Mouse (Mus musculus): ENCODE data around the gene Gng11. TPM values are rescaled to one million over a fixed set of nuclear protein-coding genes. Genes with fewer than 3 reads are reported as not detected.

Gng11 gene
- total and polyA plus RNA-seq, 3 experiments = not detected

GRCm38 (mm10) chr6:3982661-3983284 is 20.9 kb upstream of the Gng11 start:
- no peak for DNase-seq (ENCODE audit: low read depth, low spot score)

GRCm38 (mm10) chr6:3988750-3989149 is 15.0 kb upstream of the Gng11 start, which contains the start of gene Tfpi2:
Gene Tfpi2 (minus strand): TSS chr6:3988919.
- Histone ChIP-seq H3K27me3 (ENCODE audit: control insufficient read depth in 1 of 2, insufficient read depth in 2 of 2, low read length in 2 of 2) (peaks cover 0 to 1% of the 10 kb centered on the region in 2 experiments; a peak in 1 of 4 replicates), H3K36me3 (ENCODE audit: control insufficient read depth in 1 of 2, insufficient read depth in 2 of 2, low read length in 2 of 2) (no peaks in the 10 kb centered on the region), H3K9me3 (replicated peaks; ENCODE audit: insufficient read depth, low read length) (no peaks in the 10 kb centered on the region), H3K27ac (ENCODE audit: control insufficient read depth, low read depth, low read length) (no peak within 1 kb of the TSS), H3K4me1 (ENCODE audit: control insufficient read depth in 1 of 2, insufficient read depth in 2 of 2, low read length in 2 of 2) (no peaks in the 10 kb centered on the region), H3K79me2 (ENCODE audit: control insufficient read depth, insufficient read depth, low read length, poor library complexity) (no peaks in the 10 kb centered on the region), H3K4me3 (ENCODE audit: control insufficient read depth in 1 of 2, insufficient read depth in 1 of 2, low read depth in 2 of 2, low read length in 2 of 2) (no peak within 1 kb of the TSS), H3K9ac (ENCODE audit: control insufficient read depth, low read depth, low read length, poor library complexity, severe bottlenecking) (no peak within 1 kb of the TSS)
- no peak for DNase-seq (ENCODE audit: low read depth, low spot score)
- no peak for TF ChIP-seq SIN3A (IDR thresholded peaks at IDR 0.05; ENCODE audit: low read length)
- TF ChIP-seq NRF1 (IDR thresholded peaks at IDR 0.05; ENCODE audit: insufficient read depth, low read depth, low read length, poor library complexity, severe bottlenecking) = no peak
- TF ChIP-seq CTCF (IDR thresholded peaks at IDR 0.05 in 2 of 3, conservative IDR thresholded peaks at IDR 0.05 in 1 of 3; ENCODE audit: control insufficient read depth in 1 of 3, insufficient read depth in 1 of 3, low read depth in 2 of 3, low read length in 3 of 3, poor library complexity in 1 of 3, severe bottlenecking in 1 of 3) = no peak
- no peak for TF ChIP-seq USF1 (IDR thresholded peaks at IDR 0.05; ENCODE audit: low read depth, low read length)
- TF ChIP-seq ELF1 (IDR thresholded peaks at IDR 0.05; ENCODE audit: low read depth, low read length) = no peak
- TF ChIP-seq ZMIZ1 (IDR thresholded peaks at IDR 0.05; ENCODE audit: low read depth, low read length) = no peak
- no peak for TF ChIP-seq MAFK (IDR thresholded peaks at IDR 0.05; ENCODE audit: borderline replicate concordance, low read depth, low read length)
- TF ChIP-seq MYB (IDR thresholded peaks at IDR 0.05; ENCODE audit: low read depth, low read length) = no peak
- TF ChIP-seq ZC3H11A (IDR thresholded peaks at IDR 0.05; ENCODE audit: low read depth, low read length) = no peak
- TF ChIP-seq ZKSCAN1 (IDR thresholded peaks at IDR 0.05; ENCODE audit: low read depth, low read length) = no peak
- TF ChIP-seq CHD1 (IDR thresholded peaks at IDR 0.05; ENCODE audit: low read depth, low read length) = no peak
- TF ChIP-seq POLR2AphosphoS2 (IDR thresholded peaks at IDR 0.05; ENCODE audit: low read length) = no peak
- no peak for TF ChIP-seq ZNF384 (IDR thresholded peaks at IDR 0.05; ENCODE audit: low read depth, low read length)
- no peak for TF ChIP-seq GABPA (IDR thresholded peaks at IDR 0.05; ENCODE audit: low read depth, low read length)
- TF ChIP-seq POLR2A (IDR thresholded peaks at IDR 0.05; ENCODE audit: control insufficient read depth in 1 of 2, insufficient read depth in 1 of 2, low read depth in 1 of 2, low read length in 2 of 2, poor library complexity in 1 of 2) = no peak
- no peak for TF ChIP-seq E2F4 (IDR thresholded peaks at IDR 0.05; ENCODE audit: borderline replicate concordance, low read depth, low read length)

More at GRCm38 (mm10) chr6:3982661-3983284, 20.9 kb upstream of the Gng11 start:
- no peaks in the 10 kb centered on the region for H3K36me3 ChIP-seq (ENCODE audit: control insufficient read depth in 1 of 2, insufficient read depth in 2 of 2, low read length in 2 of 2)
- H3K9ac ChIP-seq (ENCODE audit: control insufficient read depth, low read depth, low read length, poor library complexity, severe bottlenecking) = no peak overlapping the region
- H3K79me2 ChIP-seq (ENCODE audit: control insufficient read depth, insufficient read depth, low read length, poor library complexity) = no peaks in the 10 kb centered on the region
- no peak overlapping the region for H3K4me3 ChIP-seq (ENCODE audit: control insufficient read depth in 1 of 2, insufficient read depth in 1 of 2, low read depth in 2 of 2, low read length in 2 of 2)
- no peaks in the 10 kb centered on the region for H3K9me3 ChIP-seq (replicated peaks; ENCODE audit: insufficient read depth, low read length)
- peaks cover 0 to 1% of the 10 kb centered on the region in 2 experiments; a peak in 1 of 4 replicates for H3K27me3 ChIP-seq (ENCODE audit: control insufficient read depth in 1 of 2, insufficient read depth in 2 of 2, low read length in 2 of 2)
- no peak for TF ChIP-seq ETS1 (IDR thresholded peaks at IDR 0.05; ENCODE audit: low read depth, low read length)
- no peak for TF ChIP-seq BHLHE40 (IDR thresholded peaks at IDR 0.05; ENCODE audit: borderline replicate concordance, low read depth, low read length)
- no peak for TF ChIP-seq CHD2 (IDR thresholded peaks at IDR 0.05; ENCODE audit: low read length)
- TF ChIP-seq EP300 (IDR thresholded peaks at IDR 0.05; ENCODE audit: low read depth in 1 of 2, low read length in 2 of 2) = no peak
- TF ChIP-seq HCFC1 (IDR thresholded peaks at IDR 0.05; ENCODE audit: low read depth, low read length) = no peak
- no peak for TF ChIP-seq TCF12 (IDR thresholded peaks at IDR 0.05; ENCODE audit: low read depth, low read length)
- no peak for TF ChIP-seq UBTF (IDR thresholded peaks at IDR 0.05; ENCODE audit: borderline replicate concordance, insufficient read depth, low read depth, low read length)
- no peak overlapping the region for H3K27ac ChIP-seq (ENCODE audit: control insufficient read depth, low read depth, low read length)
- H3K4me1 ChIP-seq (ENCODE audit: control insufficient read depth in 1 of 2, insufficient read depth in 2 of 2, low read length in 2 of 2) = no peaks in the 10 kb centered on the region
